Mouse (Mus musculus): Measurements from ENCODE around the gene Alkbh6. TPM values are rescaled to one million over a fixed set of nuclear protein-coding genes. Genes with fewer than 3 reads are reported as not detected.
A peak's percentile ranks its signal among the peaks of the same experiment; 100 is the strongest.

Alkbh6 gene
- polyA plus RNA-seq, 1 experiment from 2014 or later = 107 TPM

DNA sequence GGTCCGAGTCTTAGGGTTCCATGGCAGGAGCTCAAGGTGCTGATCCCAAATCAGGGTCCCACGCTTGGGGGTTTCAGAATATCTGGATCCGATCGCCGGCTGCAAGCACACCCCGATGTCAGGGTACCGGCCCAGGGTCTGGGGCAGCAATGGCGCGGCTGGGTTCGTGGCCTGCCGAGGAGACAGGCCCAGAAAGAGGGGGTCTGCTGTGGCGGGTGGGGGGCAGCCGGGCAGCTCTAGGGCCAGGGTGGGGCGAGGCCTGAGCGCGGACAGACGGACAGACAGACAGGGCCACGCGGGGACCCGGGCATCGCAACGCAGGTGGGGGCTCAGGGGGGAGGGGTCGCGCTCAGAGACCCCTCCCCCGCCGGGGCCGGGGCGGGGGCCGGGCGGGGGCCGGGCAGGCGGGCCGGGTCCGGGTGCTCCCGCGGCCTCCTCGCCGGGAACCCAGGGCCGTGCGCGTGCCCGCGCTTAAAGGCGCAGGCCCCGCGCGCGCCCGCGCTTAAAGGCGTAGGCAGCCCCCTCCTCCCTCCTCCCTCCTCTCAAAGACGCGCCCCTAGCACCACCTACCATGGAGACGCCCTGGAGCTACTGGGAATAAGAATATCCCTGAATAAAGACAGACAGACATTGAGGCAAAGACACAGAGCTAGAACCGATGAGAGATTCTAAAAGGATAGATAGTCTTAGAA, 54.3 kb downstream of the Alkbh6 start, which contains the start of gene Lrfn3:
Gene Lrfn3, minus strand, starts transcription at position 121 of the 692 bp plus-strand sequence.
- Histone ChIP-seq H3K4me3 (replicated peaks; ENCODE audit: low read depth, low read length) (peak within 1 kb of the TSS; percentile 88), H3K4me1 (ENCODE audit: control insufficient read depth, insufficient read depth, low read length) (peaks cover 38% of the 10 kb centered on the region), H3K36me3 (ENCODE audit: control insufficient read depth, insufficient read depth, low read length) (peaks cover 22% of the 10 kb centered on the region), H3K9me3 (ENCODE audit: control insufficient read depth, low read length) (no peaks in the 10 kb centered on the region), H3K27me3 (ENCODE audit: control insufficient read depth, insufficient read depth, low read length) (peaks cover 5% of the 10 kb centered on the region; the same call in 1 of the 2 replicates), H3K27ac (replicated peaks; ENCODE audit: low read depth, low read length) (peak within 1 kb of the TSS; percentile 70), H3K9ac (replicated peaks; ENCODE audit: low read length) (peak within 1 kb of the TSS; percentile 99), H3K4me2 (ENCODE audit: low read length) (peak within 1 kb of the TSS; percentile 86)
- ATAC-seq (ENCODE audit: low FRiP score, low TSS enrichment) = peak; percentile 73; the same call in 1 of the 2 replicates
- WGBS = under 1% methylated on average over 52 of the region's 55 CpGs
- peak; percentile 98 for DNase-seq

DNA sequence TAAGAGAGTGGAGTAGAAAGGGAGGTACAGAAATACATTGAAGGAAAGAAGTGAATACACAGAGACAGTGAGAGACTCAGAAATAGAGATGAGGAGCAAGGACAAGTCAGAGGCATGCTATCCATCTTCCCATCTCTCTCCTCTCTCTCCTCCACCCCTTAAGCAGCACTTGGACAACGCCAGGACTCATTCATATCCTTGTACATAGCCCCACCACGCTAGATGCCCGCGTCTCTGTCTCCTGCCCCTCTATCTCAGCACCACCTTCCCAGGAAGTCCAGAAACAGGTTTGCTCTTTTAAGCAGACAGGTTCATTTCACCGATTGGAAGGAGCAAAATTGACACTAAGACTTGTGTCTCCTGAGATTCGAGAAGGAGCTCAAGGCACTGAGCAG, 54.8 kb downstream of the Alkbh6 start:
- peaks cover 17% of the 10 kb centered on the region for H3K36me3 ChIP-seq (ENCODE audit: control insufficient read depth, insufficient read depth, low read length)
- ATAC-seq (ENCODE audit: low FRiP score, low TSS enrichment) (peak; percentile 14; the same call in 1 of the 2 replicates), DNase-seq (no peak)
- peak overlapping the region; percentile 46; the same call in 1 of the 2 replicates for H3K27ac ChIP-seq (replicated peaks; ENCODE audit: low read depth, low read length)
- WGBS = 65% methylated on average over 6 of the region's 6 CpGs
- peaks cover 33% of the 10 kb centered on the region for H3K4me1 ChIP-seq (ENCODE audit: control insufficient read depth, insufficient read depth, low read length)
- peak overlapping the region; percentile 88 for H3K4me3 ChIP-seq (replicated peaks; ENCODE audit: low read depth, low read length)
- H3K27me3 ChIP-seq (ENCODE audit: control insufficient read depth, insufficient read depth, low read length) = peaks cover 5% of the 10 kb centered on the region; the same call in 1 of the 2 replicates
- no peaks in the 10 kb centered on the region for H3K9me3 ChIP-seq (ENCODE audit: control insufficient read depth, low read length)
- H3K9ac ChIP-seq (replicated peaks; ENCODE audit: low read length) = peak overlapping the region; percentile 99
- H3K4me2 ChIP-seq (ENCODE audit: low read length) = peak overlapping the region; percentile 86

Other genes with a start within 250 kb of the Alkbh6 start
- gene Zfp82, start 235.8 kb upstream of the Alkbh6 start, polyA plus RNA-seq (2014; fragmentation: Nextera tagmentation; extraction: Ambion mirVana) = 11.3 and 11.6 TPM in 2 replicates
- gene Gm26920, start 218.3 kb upstream of the Alkbh6 start, polyA plus RNA-seq (2014; fragmentation: Nextera tagmentation; extraction: Ambion mirVana) = 1.7 and 1.8 TPM in 2 replicates
- 17.5 and 21.1 TPM in 2 replicates for gene Zfp566, start 218.2 kb upstream of the Alkbh6 start, polyA plus RNA-seq (2014; fragmentation: Nextera tagmentation; extraction: Ambion mirVana)
- 86.6 and 101 TPM in 2 replicates for gene Zfp260, start 213.9 kb upstream of the Alkbh6 start, polyA plus RNA-seq (2014; fragmentation: Nextera tagmentation; extraction: Ambion mirVana)
- gene Zfp382, start 186.8 kb upstream of the Alkbh6 start, polyA plus RNA-seq (2014; fragmentation: Nextera tagmentation; extraction: Ambion mirVana) = 10.7 and 11.7 TPM in 2 replicates
- 18.5 and 19.7 TPM in 2 replicates for gene Zfp146, start 139.0 kb upstream of the Alkbh6 start, polyA plus RNA-seq (2014; fragmentation: Nextera tagmentation; extraction: Ambion mirVana)
- gene Cox7a1, start 124.6 kb upstream of the Alkbh6 start, polyA plus RNA-seq (2014; fragmentation: Nextera tagmentation; extraction: Ambion mirVana) = 5.5 TPM in 2 replicates
- gene Capns1, start 109.9 kb upstream of the Alkbh6 start, polyA plus RNA-seq (2014; fragmentation: Nextera tagmentation; extraction: Ambion mirVana) = 53.0 and 70.5 TPM in 2 replicates
- gene Polr2i, start 76.8 kb upstream of the Alkbh6 start, polyA plus RNA-seq (2014; fragmentation: Nextera tagmentation; extraction: Ambion mirVana) = 176 and 240 TPM in 2 replicates
- 337 and 360 TPM in 2 replicates for gene Tbcb, start 76.4 kb upstream of the Alkbh6 start, polyA plus RNA-seq (2014; fragmentation: Nextera tagmentation; extraction: Ambion mirVana)
- gene Ovol3, start 73.0 kb upstream of the Alkbh6 start, polyA plus RNA-seq (2014; fragmentation: Nextera tagmentation; extraction: Ambion mirVana) = not detected in 2 replicates
- gene Thap8, start 28.6 kb upstream of the Alkbh6 start, polyA plus RNA-seq (2014; fragmentation: Nextera tagmentation; extraction: Ambion mirVana) = 0.58 and 0.61 TPM in 2 replicates
- gene Wdr62, start 28.3 kb upstream of the Alkbh6 start, polyA plus RNA-seq (2014; fragmentation: Nextera tagmentation; extraction: Ambion mirVana) = 2.5 and 5.0 TPM in 2 replicates
- gene Clip3, start 17.0 kb upstream of the Alkbh6 start, polyA plus RNA-seq (2014; fragmentation: Nextera tagmentation; extraction: Ambion mirVana) = 121 and 131 TPM in 2 replicates
- 9.3 and 10.2 TPM in 2 replicates for gene Syne4, start 6.1 kb downstream of the Alkbh6 start, polyA plus RNA-seq (2014; fragmentation: Nextera tagmentation; extraction: Ambion mirVana)
- gene E130208F15Rik, start 13.0 kb downstream of the Alkbh6 start, polyA plus RNA-seq (2014; fragmentation: Nextera tagmentation; extraction: Ambion mirVana) = not detected in 2 replicates
- 19.8 and 20.4 TPM in 2 replicates for gene Sdhaf1, start 15.2 kb downstream of the Alkbh6 start, polyA plus RNA-seq (2014; fragmentation: Nextera tagmentation; extraction: Ambion mirVana)
- 13.9 and 16.3 TPM in 2 replicates for gene Lrfn3, start 54.1 kb downstream of the Alkbh6 start, polyA plus RNA-seq (2014; fragmentation: Nextera tagmentation; extraction: Ambion mirVana)
- 11.4 and 29.7 TPM in 2 replicates for gene Tyrobp, start 105.0 kb downstream of the Alkbh6 start, polyA plus RNA-seq (2014; fragmentation: Nextera tagmentation; extraction: Ambion mirVana)
- 0.58 TPM in 1 of 2 replicates, not detected in the other for gene Hcst, start 111.1 kb downstream of the Alkbh6 start, polyA plus RNA-seq (2014; fragmentation: Nextera tagmentation; extraction: Ambion mirVana)
- 1.4 and 2.3 TPM in 2 replicates for gene Nfkbid, start 113.0 kb downstream of the Alkbh6 start, polyA plus RNA-seq (2014; fragmentation: Nextera tagmentation; extraction: Ambion mirVana)
- 662 and 710 TPM in 2 replicates for gene Aplp1, start 136.8 kb downstream of the Alkbh6 start, polyA plus RNA-seq (2014; fragmentation: Nextera tagmentation; extraction: Ambion mirVana)
- gene Kirrel2, start 149.0 kb downstream of the Alkbh6 start, polyA plus RNA-seq (2014; fragmentation: Nextera tagmentation; extraction: Ambion mirVana) = 5.0 and 5.7 TPM in 2 replicates
- gene Nphs1, start 149.6 kb downstream of the Alkbh6 start, polyA plus RNA-seq (2014; fragmentation: Nextera tagmentation; extraction: Ambion mirVana) = 0.74 and 1.4 TPM in 2 replicates
- gene Prodh2, start 184.9 kb downstream of the Alkbh6 start, polyA plus RNA-seq (2014; fragmentation: Nextera tagmentation; extraction: Ambion mirVana) = not detected in 2 replicates
- gene Arhgap33, start 226.3 kb downstream of the Alkbh6 start, polyA plus RNA-seq (2014; fragmentation: Nextera tagmentation; extraction: Ambion mirVana) = 101 and 129 TPM in 2 replicates
- gene Hspb6, start 243.5 kb downstream of the Alkbh6 start, polyA plus RNA-seq (2014; fragmentation: Nextera tagmentation; extraction: Ambion mirVana) = 6.3 and 7.4 TPM in 2 replicates
- gene Proser3, start 243.6 kb downstream of the Alkbh6 start, polyA plus RNA-seq (2014; fragmentation: Nextera tagmentation; extraction: Ambion mirVana) = 7.4 and 10.9 TPM in 2 replicates